Mouse (Mus musculus) C2C12 (cell line): ENCODE results near the gene Pdss2.

Experiments used
- CEBPB ChIP-seq: IDR thresholded peaks from one replicate; pipeline ENCODE4 v1.6.1; 2011; ENCODE audit warnings: low read depth, mild to moderate bottlenecking, control low read depth, moderate library complexity
- CTCF ChIP-seq: IDR thresholded peaks from one replicate; pipeline ENCODE4 v1.5.1; 2011; ENCODE audit not compliant: control insufficient read depth, insufficient read depth, insufficient read length

GRCm38 (mm10) chr10:43322446-43323178 lies 101.3 kb downstream of the Pdss2 start:
- TF ChIP-seq CTCF (no peak), CEBPB (no peak)
